Mouse (Mus musculus) A20 (cell line): Measurements from ENCODE around the gene Ipo7.
"Not testable (repeated sequence)": the region's sequence is repeated elsewhere in the genome, so short reads cannot be mapped to it uniquely, and the experiment has no call there.

Experiments used
- DNase-seq: peaks from one replicate; pipeline ENCODE4 v3.0.0-alpha.2; 2011; ENCODE audit warnings: low read depth, low spot score

Gene Ipo7

DNA sequence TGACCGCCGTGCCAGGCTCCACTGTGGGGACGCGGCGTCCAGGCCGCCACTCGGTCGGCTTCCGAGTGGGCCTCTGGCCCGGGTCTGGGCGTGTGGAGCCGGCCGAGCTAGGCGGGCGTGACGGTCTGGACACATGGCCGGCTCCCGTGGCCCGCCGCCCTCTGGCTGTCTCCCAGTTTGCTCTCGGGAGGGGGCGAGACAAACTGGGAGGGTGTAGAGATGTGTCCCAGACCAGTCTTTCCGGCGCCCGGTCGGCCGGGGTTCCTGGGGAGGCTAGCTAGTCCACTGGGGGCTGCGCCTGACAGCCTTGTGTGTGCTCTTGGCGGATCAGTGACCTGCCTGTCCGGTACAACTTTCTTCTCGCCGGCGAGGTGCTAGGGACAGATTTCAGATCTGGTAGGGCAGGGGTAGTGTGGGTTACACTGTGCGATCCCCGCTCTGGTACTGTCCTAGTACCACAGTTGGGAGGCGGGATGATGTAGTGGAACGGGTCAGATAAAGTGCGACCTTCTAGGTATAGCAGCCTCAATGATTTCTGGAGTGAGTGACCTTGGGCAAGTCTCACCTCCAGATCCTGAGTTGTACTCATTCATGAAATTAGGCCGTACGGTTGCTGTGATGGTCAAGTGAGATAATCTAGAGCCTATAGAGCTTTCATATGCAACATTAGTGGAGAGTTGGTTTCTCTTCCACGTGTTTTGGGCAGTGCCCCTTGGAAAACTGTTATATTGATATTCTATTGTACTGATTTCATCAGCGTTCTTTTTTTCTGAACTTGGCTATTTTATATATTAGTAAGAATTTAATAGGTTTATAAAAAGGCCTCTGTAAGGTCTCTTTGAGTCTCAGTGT is 783 bp downstream of the Ipo7 start:
- DNase-seq = no peak

DNA sequence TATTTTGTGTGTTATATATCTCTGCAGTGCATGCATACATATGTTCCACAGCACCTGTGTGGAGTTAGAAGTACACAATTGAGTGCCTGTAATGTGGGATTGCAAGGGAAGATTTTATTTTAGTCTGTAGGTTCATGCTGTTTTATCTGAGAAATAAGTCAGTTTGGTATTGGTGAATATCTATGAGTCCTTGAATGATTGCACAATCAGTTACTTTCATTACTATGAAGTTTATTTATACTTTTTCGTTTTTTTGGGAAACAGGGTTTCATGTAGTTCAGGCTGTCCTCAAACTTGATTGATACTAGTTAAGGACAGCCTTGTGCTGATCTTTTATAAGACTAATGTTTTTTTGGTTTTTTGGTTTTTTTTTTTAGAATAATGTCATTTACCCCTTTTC is 5.5 kb downstream of the Ipo7 start:
- DNase-seq = no peak

DNA sequence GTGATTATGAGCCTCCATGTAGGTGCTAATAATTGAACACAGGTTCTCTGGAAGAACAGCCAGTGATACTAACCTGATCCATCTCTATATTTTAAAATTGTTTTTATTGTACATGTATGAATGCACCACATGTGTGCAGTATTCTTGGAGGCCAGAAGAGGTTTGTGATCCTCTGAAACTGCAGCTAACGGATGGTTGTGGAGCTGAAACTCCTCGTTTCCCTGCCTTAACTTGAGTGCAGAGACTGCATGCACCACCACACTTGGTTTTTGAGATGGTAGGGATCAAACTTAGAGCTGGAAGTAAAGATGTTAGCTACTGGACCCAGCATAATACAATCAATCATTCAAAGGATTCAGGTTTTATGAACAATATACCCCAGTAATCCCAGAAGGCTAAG is 8.5 kb downstream of the Ipo7 start:
- DNase-seq = no peak

DNA sequence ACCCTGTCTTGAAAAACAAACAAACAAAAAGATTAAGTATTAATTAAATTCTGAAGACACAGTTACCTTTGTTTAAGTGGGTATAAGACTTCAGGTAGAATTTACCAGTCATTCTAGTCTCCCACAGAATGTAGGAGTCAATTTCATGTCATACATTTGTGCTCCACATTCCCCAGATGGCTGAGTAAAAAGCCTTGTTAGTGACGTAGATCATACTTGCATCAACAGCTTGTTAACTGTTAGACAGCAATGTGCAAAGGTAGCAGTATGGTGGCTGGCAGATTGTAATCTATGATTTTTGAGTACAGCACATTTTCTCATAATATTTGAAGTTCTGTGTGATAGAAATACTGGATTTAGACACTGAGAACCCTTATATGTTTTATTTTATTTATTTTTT is 10.8 kb downstream of the Ipo7 start:
- DNase-seq = no peak

DNA sequence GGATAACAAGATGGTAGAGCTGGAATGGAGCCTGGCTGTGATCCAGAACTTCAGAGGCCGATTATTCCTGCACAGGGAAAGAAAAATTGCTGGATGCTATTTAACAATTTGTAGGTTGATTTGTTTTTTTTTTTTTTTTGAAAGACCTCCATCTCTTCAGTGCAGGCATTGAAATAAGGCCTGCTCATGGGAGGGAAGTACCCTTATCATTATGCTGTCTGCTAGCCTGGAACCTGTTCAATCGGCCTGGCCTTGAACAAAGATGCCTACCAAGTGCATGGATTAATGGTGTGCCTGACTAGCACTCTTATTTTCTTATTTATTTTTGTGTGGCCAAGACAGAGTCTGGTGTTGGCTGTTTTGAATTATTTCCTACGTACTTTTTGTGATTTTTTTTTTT is 12.3 kb downstream of the Ipo7 start:
- no peak for DNase-seq

DNA sequence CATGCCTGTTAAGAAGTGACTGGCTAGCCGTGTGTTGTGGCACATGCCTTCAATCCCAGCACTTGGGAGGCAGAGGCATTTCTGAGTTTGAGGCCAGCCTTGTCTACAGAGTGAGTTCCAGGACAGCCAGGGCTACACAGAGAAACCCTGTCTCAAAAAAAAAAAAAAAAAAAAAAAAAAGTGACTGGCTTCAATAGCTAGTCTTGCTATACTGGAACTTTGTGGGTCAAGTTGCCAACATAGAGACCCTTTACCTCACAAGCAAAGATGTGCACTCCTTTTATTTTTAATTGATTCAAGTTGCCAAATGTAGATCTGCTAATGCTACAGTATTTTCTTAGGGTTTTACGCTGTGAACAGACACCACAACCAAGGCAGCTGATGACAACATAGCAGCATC is 39.6 kb downstream of the Ipo7 start:
- not testable (repeated sequence) for DNase-seq

DNA sequence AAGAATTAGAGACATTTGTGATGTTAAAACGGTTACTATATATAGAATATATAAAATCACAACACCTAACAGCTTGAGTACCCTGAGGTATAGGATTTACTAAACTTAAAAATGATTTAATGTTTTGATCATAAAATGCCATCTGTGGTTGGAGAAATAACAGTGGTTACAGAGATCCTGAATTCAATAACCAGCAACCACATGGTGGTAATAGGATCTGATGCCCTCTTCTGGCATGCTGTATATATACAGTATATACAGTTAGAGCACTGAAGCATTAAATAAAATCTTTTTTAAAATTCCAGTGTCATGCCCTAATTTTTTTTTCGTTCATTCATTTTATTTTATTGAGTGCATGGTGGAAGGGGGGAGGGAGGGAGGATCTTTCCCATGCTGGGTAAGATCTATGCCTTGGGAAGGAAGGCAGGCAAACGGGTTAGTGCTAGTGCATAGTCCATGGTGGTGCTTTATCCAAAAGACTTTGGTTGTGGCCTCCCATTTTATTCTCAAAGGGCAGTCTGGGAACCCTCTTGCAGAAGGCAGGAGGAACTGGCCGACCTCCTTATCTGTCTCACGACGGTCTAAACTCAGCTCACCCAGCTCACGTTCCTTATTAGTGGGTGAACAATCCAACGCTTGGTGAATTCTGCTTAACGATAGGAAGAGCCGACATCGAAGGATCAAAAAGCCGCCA is 41.2 kb downstream of the Ipo7 start:
- peak; percentile 52 for DNase-seq

DNA sequence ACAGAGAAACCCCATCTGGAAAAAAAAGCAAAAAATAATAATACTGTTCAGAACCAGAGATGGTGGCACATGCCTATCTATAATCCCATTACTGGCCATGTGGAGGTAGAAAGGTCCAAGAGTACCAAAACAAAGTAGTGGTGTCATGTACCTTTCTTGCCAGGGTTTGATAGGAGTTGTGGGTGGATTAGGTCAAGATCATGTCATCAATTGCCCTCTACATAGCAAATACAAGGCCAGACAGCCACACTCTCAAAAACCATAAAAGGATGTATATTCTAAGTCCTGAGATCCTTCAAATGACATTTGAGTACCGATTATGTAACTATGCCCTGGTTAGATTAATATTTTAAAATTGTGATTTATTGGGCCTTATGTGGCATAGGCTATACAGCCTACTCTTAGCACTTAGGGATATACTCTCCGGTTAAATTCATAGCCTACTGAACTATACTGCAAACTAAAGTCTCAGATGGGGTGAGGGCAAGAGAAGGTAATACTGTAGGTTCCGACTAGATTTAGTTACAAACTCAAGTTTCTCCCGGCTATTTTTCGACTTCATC is 42.1 kb downstream of the Ipo7 start:
- no peak for DNase-seq

DNA sequence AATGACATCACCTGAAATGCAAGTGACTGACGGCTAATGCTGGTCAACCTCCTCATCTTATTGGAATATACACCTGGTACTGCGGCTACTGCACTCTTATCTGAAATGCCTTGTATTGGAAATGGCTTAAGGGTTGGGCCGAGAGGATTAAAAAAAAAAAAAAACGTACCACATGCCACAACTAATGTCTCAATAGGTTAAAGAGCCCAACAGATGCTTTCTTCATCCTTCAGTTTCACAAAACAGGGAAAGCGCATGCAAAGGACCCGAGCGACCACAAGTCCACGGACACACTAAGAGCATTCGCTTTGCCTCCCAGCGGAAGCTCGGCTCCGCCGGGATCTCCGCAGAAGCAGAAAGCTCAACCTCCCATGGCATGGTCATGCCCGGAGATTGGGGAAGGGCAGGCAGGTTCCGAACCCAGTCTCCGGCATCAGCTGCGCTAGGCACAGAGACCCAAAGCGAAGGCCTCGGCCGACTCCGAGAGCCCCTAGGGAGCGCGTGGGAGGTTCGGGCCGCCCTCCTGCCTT is 42.7 kb downstream of the Ipo7 start:
- no peak for DNase-seq

DNA sequence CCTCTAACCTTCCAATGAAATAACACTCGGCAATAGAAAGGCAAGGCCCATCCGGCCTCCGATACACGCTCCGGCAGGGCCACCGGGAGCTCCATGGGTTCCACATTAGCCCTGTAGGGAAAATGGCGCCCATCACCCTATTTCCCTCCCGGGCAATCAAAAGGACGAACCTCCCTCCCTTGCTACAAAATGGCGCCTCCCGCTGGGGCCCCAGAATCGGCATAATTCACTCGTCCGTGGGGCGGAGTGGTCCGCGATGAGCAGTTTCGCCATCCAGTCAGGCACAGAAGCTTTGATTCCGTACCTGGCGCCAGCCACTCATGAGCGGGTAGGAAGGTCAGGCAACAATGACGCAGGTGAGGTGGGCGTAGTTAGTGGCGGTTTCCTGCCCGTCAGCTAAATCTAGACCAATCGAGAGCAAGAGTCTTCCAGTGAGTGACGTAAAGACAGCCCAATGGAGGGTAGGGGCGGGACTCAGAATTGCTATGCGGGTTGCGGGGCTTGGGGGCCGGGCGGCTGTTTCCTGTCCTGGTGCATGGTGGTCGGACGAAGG is 43.2 kb downstream of the Ipo7 start, which contains the start of gene Zfp143:
Zfp143 (plus strand) TSS at position 19 of the 553 bp plus-strand sequence.
- DNase-seq = peak; percentile 100

DNA sequence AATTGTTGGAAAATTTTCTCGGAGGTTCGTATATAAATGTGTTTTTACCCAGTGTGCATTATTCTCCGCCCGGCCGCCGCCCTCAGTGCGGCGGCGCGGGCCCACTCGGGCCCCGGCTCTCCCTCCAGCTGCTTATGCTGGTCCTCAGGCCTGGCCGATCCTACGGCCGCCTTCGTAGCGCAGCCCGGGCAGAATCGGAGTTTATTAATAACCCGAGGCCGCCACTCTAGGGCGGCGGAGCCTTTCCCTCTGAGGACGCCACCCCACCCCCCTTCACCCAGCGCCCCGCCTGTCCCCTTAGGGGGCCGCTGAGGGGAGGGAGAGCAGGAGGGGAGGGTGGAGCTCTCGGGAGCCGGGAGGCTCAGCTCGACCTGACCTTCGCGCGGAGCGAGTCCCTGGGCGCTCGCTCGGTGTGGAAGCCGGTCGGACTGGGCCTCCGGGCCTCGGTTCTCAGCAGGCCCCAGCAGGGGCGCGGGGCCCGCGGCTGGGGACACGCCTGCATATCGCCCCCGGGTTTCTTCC is 43.7 kb downstream of the Ipo7 start:
- DNase-seq = peak; percentile 92

DNA sequence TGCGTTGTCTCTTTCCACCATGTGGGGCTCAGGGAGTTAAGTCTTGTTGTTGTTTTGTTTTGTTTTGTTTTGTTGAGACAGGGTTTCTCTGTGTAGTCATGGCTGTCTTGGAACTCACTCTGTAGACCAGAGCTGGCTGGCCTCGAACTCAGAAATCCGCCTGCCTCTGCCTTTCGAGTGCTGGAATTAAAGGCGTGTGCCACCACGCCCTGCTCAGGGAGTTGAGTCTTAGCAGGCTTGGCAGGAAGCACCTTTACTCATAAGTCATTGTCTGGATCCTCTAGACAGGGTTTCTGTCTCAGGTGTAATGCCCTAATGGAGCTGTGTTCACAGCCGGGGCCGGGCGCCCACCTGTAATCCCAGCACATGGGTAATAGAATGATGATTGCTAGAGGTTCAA is 45.7 kb downstream of the Ipo7 start:
- no peak for DNase-seq

DNA sequence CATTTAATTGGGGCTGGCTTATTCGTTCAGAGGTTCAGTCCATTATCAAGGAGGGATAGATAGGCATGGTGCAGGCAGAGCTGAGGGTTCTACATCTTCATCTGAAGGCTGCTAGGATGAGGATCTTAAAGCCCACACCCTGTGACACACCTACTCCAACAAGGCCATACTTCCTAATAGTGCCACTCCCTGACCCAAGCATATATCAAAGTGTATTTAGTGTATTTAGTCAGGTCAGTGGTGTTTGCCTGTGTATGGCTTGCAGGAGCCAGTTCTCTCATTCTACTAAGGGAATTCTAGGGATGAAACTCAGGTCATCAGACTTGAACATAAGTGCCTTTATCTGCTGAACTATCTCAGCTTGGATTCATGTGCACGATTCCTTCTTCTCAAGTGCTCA is 51.0 kb downstream of the Ipo7 start:
- DNase-seq = no peak

DNA sequence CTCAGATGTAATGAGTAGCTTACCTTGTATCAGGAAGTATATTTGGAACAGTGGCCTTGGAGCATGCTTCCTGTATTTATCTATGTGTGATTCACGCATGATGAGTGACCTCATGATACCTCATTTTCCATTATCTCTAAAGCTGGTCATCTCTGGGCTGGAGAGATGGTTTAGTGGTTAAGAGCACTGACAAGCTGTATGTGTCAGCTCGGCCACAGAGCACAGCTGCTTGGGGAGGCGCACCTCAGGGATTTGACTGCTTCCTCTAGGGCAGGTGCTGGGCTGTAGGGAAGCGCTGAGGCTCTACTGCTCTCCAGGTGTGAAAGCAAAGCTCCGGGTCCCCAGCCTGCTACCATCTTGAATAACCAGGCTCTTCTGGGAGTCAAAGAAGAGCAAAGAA is 60.1 kb downstream of the Ipo7 start:
- DNase-seq = no peak

DNA sequence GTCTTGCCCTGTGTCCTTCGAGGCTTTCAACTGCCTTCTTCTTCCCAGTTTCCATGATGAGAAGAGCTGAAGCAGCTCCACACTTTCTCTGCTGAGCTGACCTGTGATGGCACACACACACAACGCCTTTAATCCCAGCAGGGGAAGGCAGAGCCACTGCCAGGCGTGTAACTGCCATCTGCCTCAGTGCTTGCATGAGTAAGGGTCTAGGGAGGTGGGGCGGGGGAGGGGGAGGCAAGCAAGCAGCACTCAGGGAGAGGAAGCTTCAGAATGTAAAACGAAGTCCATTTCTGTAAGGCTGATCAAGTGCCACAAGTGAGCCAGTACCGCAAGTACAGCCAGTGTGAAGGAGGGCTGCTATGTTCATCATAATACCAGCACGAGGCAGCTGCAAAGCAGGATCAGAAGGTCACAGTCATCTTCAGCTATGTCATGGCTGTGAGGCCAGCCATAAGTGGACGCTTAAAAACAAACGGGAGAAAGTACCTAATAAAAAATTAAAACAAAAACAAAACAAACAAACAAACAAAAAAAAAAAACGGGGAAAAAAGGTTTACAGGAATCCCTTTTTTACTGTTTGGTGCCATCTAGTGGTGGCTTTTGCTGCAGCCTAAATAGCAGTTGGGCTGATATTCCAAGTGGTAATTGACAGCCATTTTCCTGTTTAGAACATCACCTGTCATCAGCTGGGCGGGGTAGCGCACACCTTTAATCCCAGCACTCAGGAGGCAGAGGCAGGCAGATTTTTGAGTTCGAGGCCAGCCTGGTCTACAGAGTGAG is 65.5 kb downstream of the Ipo7 start:
- peak; percentile 59 for DNase-seq

DNA sequence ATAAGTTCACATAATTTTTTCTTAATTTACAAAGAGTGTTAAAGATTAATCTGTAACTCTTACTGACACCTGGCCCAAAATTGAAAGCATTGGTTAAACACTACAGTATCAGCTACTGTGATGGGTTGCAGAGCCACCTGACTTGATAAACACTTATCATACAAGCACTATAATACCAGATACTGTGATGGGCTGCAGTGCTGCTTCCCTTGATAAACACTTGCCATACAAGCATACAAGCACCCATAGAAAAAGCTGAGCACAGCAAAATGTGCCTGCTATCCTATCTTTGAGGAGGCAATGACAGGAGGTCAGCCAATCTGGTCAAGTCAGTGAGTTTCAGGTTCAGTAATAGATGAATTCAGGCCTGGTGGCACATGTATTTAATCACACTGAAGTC is 67.1 kb downstream of the Ipo7 start:
- DNase-seq = no peak

DNA sequence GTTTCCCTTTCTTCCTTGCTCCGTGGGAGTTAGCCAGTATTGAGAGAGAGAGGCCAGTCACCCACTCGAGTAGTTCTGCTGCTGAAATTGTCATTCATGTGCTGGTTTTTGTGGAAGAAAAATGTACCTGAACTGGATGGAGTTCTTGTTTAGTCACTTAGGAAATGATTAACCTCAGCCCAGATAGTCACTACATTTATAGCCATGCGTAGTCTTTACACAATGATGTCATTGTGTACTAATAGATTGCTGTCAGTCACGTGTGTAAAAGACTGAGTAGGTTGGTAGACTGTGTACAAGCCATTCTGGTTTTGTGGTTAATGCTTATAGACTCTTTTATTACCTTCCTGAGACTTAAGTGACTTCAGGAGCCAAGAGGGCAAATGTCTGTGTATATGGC is 69.8 kb downstream of the Ipo7 start:
- DNase-seq = no peak

DNA sequence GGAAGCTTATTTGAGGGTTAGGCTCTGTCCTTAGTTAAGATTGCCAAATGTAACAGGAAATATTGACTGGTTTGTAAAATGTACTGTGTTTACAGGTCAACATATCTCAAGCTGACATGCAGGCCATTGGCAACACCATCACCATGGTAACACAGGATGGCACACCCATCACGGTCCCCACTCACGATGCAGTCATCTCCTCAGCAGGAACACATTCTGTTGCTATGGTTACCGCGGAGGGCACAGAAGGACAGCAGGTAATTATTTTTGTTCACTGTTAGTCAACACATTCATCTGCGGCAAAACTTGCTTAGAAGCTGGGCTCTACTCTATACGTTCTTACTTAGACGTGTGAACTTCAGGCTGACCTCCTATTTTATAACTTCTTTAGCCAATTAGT is 73.6 kb downstream of the Ipo7 start:
- no peak for DNase-seq

DNA sequence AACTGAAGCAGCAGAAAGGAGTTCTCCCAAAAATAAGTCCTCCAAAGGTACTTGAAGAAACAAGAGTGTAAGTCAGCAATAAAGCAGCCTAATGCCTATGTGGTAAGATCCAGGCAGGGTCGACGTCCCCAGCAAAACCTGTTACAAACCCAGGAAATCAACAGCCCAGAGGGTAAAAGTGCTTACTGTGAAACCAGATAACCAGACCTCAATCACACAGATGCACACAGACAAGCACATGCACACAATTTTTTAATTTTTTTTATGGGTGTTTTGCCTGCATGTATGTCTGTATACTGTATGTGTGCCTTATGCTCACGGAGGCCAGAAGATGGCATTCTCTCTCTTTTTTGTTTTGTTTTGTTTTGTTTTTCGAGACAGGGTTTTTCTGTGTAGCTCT is 78.3 kb downstream of the Ipo7 start:
- no peak for DNase-seq

DNA sequence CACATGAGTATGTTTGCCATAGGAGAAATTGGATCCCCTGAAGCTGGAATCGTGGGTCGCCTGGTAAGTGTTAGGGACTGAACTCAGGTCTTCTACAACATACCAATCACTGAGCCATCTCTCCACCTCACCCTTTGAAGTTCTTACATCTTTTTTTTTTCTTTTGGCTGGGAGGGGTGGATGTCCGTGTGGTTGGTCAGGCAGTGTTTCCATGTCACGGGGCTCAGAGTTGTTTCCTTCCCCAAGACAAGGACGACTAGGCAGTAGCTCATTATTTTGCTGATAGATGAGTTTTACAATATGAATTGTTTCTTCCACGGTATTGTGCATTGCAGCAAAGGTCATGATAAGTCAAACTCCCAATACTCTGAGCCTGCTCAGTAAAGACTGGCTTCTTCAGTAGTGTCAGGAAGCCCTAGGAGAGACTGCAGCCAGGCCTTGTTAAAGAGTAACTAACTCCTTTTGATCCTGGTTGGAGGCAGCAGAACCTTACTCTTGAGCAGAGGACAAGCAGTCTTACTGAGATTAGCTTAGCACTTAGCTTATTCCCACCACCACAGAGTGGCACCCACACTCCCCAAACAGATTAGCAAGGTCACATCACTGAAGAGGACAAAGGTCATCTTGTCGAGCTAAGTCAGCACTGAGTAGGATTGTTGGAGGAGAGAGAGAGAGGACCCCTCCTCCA is 79.2 kb downstream of the Ipo7 start:
- no peak for DNase-seq

DNA sequence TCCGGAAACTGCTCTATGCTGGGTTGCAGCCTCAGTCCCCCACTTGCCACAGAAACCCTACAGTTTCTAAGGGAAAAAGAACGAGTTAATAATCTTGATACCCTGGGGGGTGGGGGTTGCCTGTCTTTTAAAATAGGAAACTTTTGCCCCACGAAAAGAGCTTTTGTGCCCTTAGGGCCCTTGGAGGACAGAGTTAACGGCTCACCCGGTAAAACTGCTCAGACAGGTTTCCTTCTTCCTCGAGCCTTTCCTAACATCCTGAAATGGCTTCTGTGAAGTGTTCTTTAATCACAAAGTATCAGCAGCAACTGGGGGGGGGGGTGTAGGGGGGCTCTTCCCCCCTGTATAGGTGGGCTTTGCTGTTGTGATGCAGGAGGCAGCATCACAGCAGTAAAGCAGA is 82.8 kb downstream of the Ipo7 start:
- DNase-seq = no peak
